Mouse (Mus musculus) stomach, embryonic 14.5 days (tissue): ENCODE data around the gene Angptl2. TPM values are rescaled to one million over a fixed set of nuclear protein-coding genes. Genes with fewer than 3 reads are reported as not detected.

ENCODE experiments used
- ATAC-seq: fragments of 200-750 bp; cut with Nextera tagmentation; 2 replicates; pipeline ENCODE4 v1.8.0; 2017; ENCODE audit warnings: low read depth, moderate TSS enrichment; ENCODE audit not compliant: insufficient number of reproducible peaks, insufficient read depth, low FRiP score
- H3K27ac ChIP-seq: fragments of 300-500 bp; sonication (generic); 2 replicates; pipeline ENCODE4 v1.5.1; 2014; ENCODE audit warnings: mild to moderate bottlenecking, low read length, moderate library complexity, mixed read lengths
- H3K27me3 ChIP-seq: fragments of 300-500 bp; sonication (generic); 2 replicates; pipeline ENCODE4 v1.6.1; 2014; ENCODE audit warnings: low read length, control low read depth, mixed read lengths; ENCODE audit not compliant: control insufficient read depth, insufficient read depth
- H3K36me3 ChIP-seq: fragments of 300-500 bp; sonication (generic); 2 replicates; pipeline ENCODE4 v1.6.1; 2014; ENCODE audit warnings: mild to moderate bottlenecking, control low read depth, low read length, moderate library complexity, mixed read lengths; ENCODE audit not compliant: control insufficient read depth, insufficient read depth
- H3K4me1 ChIP-seq: fragments of 300-500 bp; sonication (generic); 2 replicates; pipeline ENCODE4 v1.6.1; 2014; ENCODE audit warnings: low read length, control low read depth, mixed read lengths; ENCODE audit not compliant: control insufficient read depth, insufficient read depth
- H3K4me2 ChIP-seq: fragments of 300-500 bp; sonication (generic); replicated peaks from 2 replicates; pipeline ENCODE4 v1.6.1; 2014; ENCODE audit warnings: low read depth, low read length, control low read depth
- H3K4me3 ChIP-seq: fragments of 300-500 bp; sonication (generic); 2 replicates; pipeline ENCODE4 v1.5.1; 2014; ENCODE audit warnings: low read depth, low read length, control low read depth
- H3K9ac ChIP-seq: fragments of 300-500 bp; sonication (generic); replicated peaks from 2 replicates; pipeline ENCODE4 v1.6.1; 2014; ENCODE audit warnings: low read depth, mild to moderate bottlenecking, control low read depth, low read length, moderate library complexity, mixed read lengths
- H3K9me3 ChIP-seq: fragments of 300-500 bp; sonication (generic); 2 replicates; pipeline ENCODE4 v1.6.1; 2016; ENCODE audit warnings: low read depth, low read length, control low read depth; ENCODE audit not compliant: control insufficient read depth
- WGBS: fragments of 180-500 bp; shearing (Covaris S2); extraction: QIAGEN DNeasy Blood & Tissue Kit; methylation state at CpG from one replicate; pipeline ENCODE4 v1.1.7; 2014; 5-methylcytosine and 5-hydroxymethylcytosine counted together
- polyA plus RNA-seq: library from polyadenylated mRNA; unstranded; fragments of >200 nt; fragmentation: Nextera tagmentation; extraction: Ambion mirVana; gene quantifications from 2 replicates; pipeline ENCODE4 v1.2.1, GENCODE M21; 2014

Gene Angptl2
- polyA plus RNA-seq, 1 experiment from 2014 or later, result 39.7 TPM

- H3K4me3 ChIP-seq, result no peak overlapping the region
- no peak for ATAC-seq
- H3K4me1 ChIP-seq, result peaks cover 31% of the 10 kb centered on the region; the same call in 1 of the 2 replicates
- H3K9me3 ChIP-seq, result no peaks in the 10 kb centered on the region
- no peak overlapping the region for H3K9ac ChIP-seq
- H3K27ac ChIP-seq, result no peak overlapping the region
- H3K4me2 ChIP-seq, result no peak overlapping the region
- no peaks in the 10 kb centered on the region for H3K36me3 ChIP-seq
- no peaks in the 10 kb centered on the region for H3K27me3 ChIP-seq
- 74% methylated on average over 6 of the region's 6 CpGs for WGBS
Observed at GRCm38 (mm10) chr2:33220246-33220645, 4.4 kb downstream of the Angptl2 start.

GRCm38 (mm10) chr2:33220674-33221338, 4.9 kb downstream of the Angptl2 start:
- 91% methylated on average over 10 of the region's 10 CpGs for WGBS

GRCm38 (mm10) chr2:33221339-33221900, 5.6 kb downstream of the Angptl2 start:
- Histone ChIP-seq H3K27me3 (no peaks in the 10 kb centered on the region), H3K9ac (no peak overlapping the region), H3K4me3 (no peak overlapping the region), H3K27ac (no peak overlapping the region), H3K4me1 (peaks cover 31% of the 10 kb centered on the region; the same call in 1 of the 2 replicates), H3K9me3 (no peaks in the 10 kb centered on the region), H3K36me3 (no peaks in the 10 kb centered on the region), H3K4me2 (no peak overlapping the region)
- no peak for ATAC-seq
- 87% methylated on average over 11 of the region's 11 CpGs for whole genome bisulfite sequencing

More at GRCm38 (mm10) chr2:33220674-33221338, 4.9 kb downstream of the Angptl2 start:
- ATAC-seq, result no peak
- Histone ChIP-seq H3K4me3 (no peak overlapping the region), H3K27me3 (no peaks in the 10 kb centered on the region), H3K9ac (no peak overlapping the region), H3K4me1 (peaks cover 31% of the 10 kb centered on the region; the same call in 1 of the 2 replicates), H3K27ac (no peak overlapping the region), H3K4me2 (no peak overlapping the region), H3K36me3 (no peaks in the 10 kb centered on the region), H3K9me3 (no peaks in the 10 kb centered on the region)

GRCm38 (mm10) chr2:33222480-33222879, 6.6 kb downstream of the Angptl2 start:
- Histone ChIP-seq H3K4me2 (no peak overlapping the region), H3K4me3 (no peak overlapping the region), H3K9me3 (no peaks in the 10 kb centered on the region), H3K36me3 (no peaks in the 10 kb centered on the region), H3K4me1 (peaks cover 26% of the 10 kb centered on the region; the same call in 1 of the 2 replicates), H3K27me3 (no peaks in the 10 kb centered on the region), H3K27ac (no peak overlapping the region), H3K9ac (no peak overlapping the region)
- WGBS, result 82% methylated on average over 6 of the region's 6 CpGs
- ATAC-seq, result no peak

- H3K27me3 ChIP-seq, result no peaks in the 10 kb centered on the region
- H3K4me2 ChIP-seq, result no peak overlapping the region
- no peak overlapping the region for H3K4me3 ChIP-seq
- no peak for ATAC-seq
- peaks cover 22% of the 10 kb centered on the region; the same call in 1 of the 2 replicates for H3K4me1 ChIP-seq
- H3K36me3 ChIP-seq, result peaks cover 3% of the 10 kb centered on the region; the same call in 1 of the 2 replicates
- 61% methylated on average over 10 of the region's 10 CpGs for WGBS
- H3K27ac ChIP-seq, result no peak overlapping the region
- H3K9ac ChIP-seq, result no peak overlapping the region
- no peaks in the 10 kb centered on the region for H3K9me3 ChIP-seq
Observed at GRCm38 (mm10) chr2:33223656-33224358, 7.9 kb downstream of the Angptl2 start.

- Histone ChIP-seq H3K9me3 (no peaks in the 10 kb centered on the region), H3K9ac (no peak overlapping the region), H3K27me3 (no peaks in the 10 kb centered on the region), H3K4me2 (no peak overlapping the region), H3K4me3 (no peak overlapping the region), H3K4me1 (0 out of 2 replicates have a peak, but pooled peaks cover 10% of the 10 kb centered on the region), H3K27ac (no peak overlapping the region), H3K36me3 (peaks cover 7% of the 10 kb centered on the region)
- 89% methylated on average over 7 of the region's 7 CpGs for WGBS
- ATAC-seq, result no peak
Observed at GRCm38 (mm10) chr2:33225921-33226320, 10.1 kb downstream of the Angptl2 start.

- Histone ChIP-seq H3K27ac (no peak overlapping the region), H3K4me2 (no peak overlapping the region), H3K9ac (no peak overlapping the region), H3K36me3 (peaks cover 7% of the 10 kb centered on the region), H3K4me3 (no peak overlapping the region), H3K9me3 (no peaks in the 10 kb centered on the region), H3K4me1 (0 out of 2 replicates have a peak, but pooled peaks cover 10% of the 10 kb centered on the region), H3K27me3 (no peaks in the 10 kb centered on the region)
- ATAC-seq, result no peak
- 89% methylated on average over 11 of the region's 11 CpGs for WGBS
Observed at GRCm38 (mm10) chr2:33228077-33228476, 12.2 kb downstream of the Angptl2 start.

GRCm38 (mm10) chr2:33228551-33228950, 12.7 kb downstream of the Angptl2 start:
- Histone ChIP-seq H3K4me3 (no peak overlapping the region), H3K4me2 (no peak overlapping the region), H3K9me3 (no peaks in the 10 kb centered on the region), H3K27ac (no peak overlapping the region), H3K27me3 (no peaks in the 10 kb centered on the region), H3K9ac (no peak overlapping the region), H3K4me1 (0 out of 2 replicates have a peak, but pooled peaks cover 10% of the 10 kb centered on the region), H3K36me3 (peaks cover 7% of the 10 kb centered on the region)
- 73% methylated on average over 15 of the region's 15 CpGs for WGBS
- ATAC-seq, result no peak
